Mouse (Mus musculus) adrenal gland, adult (tissue): Measurements from ENCODE around the gene Azi2.
A peak's percentile ranks its signal among the peaks of the same experiment; 100 is the strongest.

Experiments
- DNase-seq, 2 experiments: peaks; one replicate each; pipeline ENCODE4 v3.0.0; 2022 to 2023; ENCODE audit warnings: low spot score in 1 of 2; ENCODE audit not compliant: inconsistent age in 2 of 2

Azi2 gene

DNA sequence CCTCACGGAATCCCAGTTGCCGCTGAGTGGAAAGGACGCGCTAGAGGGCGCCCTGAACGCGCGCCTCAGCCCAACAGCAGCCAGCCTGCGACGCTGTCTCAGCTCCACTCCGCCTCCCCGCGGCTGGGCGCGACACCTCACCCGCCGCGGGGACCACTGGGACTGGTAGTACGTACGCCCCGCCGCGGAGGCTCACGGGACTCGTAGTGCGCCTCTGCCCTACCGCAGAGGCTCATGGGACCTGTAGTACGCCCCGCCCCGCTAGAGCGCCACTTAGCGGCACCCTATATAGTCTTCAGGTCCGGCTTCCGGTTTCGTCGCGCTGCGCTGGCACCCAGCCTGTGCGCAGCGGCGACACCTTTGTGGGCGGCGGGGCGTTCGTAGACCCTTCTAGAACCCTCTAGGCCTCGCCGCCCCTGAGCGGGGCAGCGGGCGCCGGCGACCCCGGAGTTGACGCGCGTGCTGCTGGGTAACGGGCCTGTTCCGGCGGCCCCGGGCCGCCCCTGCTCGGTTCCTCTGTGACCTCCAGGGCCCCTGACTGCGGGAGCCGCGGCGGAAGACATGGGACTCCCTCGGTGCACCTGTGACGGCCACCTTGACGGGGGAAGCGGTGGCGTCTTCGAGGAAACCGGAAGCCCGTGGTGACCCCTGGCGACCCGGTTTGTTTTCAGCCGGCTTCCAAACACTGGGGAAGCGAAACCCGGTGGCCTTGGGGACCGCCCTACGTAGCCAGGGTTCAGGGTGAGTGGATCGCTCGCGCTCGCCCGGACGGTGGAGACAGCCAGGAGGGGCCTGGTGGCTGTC lies at the start of gene Azi2:
Gene Azi2 (plus strand): TSS at position 282 of the 804 bp plus-strand sequence.
- DNase-seq, result peak; percentile 99

DNA sequence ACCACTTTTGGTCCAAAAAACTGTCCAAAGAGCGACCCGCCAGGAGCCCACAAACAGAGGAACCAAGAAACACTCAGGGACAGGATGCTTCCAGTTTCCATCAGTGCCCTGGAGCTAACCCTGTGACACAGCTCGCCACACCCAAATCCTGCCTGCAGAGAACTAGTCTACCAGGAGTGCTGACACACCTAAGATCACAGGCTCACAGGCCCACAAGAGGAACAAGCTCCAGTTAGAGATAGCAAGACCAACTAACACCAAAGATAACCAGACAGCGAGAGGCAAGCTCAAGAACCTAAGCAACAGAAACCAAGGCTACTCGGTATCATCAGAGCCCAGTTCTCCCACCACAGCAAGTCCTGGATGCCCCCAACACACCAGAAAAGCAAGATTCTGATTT lies 43.7 kb upstream of the Azi2 start:
- DNase-seq, result no peak

DNA sequence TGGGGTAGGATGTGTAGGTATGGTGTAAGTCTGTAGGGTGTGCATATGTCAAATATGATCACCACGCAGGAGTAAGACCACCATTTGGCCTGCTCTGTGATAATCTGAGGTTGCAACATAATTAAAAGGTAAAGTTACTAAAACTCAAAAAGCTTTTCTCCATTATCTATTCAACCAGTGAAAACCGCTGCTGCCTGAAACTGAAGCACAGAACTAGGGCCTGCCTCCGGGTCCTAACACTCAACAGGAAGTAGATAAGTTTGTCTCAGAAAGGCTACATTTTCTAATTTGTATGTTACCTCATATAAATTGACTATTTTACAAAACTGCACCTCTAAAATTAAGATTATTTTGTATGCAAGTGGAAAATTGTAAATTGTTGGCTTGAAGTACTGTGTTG lies 38.8 kb upstream of the Azi2 start:
- no peak for DNase-seq

DNA sequence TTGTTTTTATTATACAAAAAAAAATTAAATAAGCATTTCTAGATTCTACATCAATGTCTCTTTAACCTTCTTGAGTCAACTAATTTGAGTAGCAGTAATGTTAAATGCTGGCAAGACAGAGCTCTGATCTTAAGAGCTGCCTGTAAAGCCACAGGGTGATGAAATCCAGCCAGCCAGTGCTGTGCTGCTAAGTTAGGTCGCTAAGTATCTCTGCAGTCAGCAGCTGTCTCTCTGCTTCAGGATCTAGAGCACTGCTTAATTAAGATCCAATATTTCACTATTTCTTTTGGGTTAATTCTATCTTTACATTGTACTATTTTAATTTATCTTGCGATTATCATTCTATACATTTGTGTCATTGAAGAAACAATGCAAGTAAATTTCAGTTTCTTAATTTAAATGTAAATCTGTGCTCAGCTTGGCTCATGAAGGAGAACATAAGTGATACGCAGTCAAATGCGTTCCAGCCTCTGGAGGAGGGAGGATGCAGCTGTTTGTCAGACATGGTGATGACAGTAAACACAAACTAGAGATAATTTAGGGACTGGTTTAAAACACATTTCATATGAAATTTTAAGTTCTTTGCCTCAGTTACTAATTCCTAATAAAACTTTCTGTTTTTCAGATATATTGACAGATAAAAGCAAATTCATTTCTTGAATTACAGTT lies 36.9 kb upstream of the Azi2 start:
- DNase-seq, result no peak

DNA sequence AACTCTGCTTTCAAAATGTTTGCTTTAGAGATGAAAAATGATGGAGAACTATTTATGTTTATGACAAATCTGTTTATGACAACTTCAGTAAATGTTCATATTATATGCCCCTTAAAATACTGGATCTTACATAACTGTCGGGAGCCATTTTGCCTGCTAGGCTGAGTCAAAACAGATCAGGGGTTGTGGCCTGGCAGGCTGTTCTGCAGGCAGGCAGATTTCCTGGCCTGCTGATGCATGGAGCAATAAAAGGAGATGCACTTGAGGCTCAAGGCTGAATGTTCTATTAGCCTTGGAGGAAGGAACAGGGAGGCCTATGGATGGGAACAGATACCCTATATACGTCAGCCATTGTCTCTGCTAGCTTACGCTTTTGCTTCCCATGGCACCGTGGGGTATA lies 36.4 kb upstream of the Azi2 start:
- no peak for DNase-seq

DNA sequence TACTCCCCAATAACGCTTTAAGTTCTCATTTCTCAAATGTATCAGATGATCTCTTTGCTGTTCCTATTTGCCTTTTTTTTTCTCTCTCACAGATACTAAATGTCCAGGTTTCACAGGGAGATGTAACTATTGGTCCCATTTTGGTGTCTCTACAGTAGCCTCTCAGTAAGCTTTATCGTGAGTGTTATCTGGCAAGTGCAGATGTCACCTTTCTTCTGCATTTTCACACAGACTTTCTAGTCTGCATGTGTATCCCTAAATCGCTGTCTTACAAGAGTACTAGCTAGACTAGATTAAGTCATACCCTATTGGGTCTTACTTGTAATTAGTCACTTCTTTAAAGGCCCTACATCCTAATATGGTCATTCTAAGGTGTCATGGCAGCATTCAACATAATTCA lies 27.4 kb upstream of the Azi2 start:
- DNase-seq, result no peak

DNA sequence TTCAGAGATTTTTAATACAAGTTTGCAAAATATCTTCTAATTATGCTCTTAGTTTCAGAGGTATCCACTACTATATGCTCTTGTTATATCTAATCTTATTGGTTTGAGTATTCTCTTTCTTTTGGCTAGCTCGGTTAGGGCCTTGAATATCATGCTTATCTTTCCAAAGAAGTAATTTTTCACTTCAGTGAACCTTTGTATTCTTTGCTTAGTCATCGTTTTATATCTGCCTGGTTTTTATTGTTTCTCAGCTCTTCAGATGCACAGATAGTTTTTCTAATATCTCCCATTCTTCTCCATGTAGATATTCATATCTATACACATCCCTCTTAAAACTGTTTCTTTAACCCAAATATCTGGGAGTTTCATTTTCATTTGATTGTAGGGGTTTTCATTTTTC lies 15.3 kb upstream of the Azi2 start:
- DNase-seq, result no peak

DNA sequence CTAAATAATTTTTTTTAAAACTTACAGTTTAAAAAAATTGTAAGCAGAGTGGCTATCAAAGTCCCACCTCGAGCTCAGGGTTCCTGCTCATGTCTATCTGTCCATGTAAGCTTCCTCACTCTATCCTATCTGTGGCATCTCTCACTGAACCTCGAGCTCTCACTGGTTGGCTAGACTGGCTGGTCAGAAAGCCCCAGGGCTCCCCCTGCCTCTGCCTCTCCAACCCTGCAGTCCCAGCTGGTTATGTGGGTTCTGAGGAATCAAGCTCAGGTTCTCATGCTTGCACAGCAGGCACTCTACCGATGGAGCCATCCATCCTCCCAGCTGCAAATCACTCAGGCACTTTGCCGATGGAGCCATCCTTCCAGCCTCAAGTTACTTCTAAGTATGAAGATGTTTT lies 10.8 kb upstream of the Azi2 start:
- DNase-seq, result no peak

DNA sequence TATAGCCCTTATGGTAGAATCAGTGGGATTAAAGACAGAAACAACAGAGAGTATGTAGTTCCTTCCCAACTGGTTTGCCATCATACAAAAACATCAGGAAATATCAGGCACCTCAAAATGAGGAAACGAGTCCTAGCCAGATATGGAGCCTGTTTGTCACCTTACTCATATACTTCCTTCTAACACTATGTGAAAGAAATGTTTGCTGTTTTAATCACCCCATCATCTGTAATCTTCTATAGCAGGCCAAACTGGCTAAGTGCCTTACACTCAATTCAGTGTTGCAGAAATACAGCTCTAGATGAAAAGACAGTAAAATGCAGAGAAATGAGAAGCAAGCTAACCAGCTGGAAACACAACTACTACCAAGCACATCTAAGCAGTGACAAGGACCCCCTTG lies 10.0 kb upstream of the Azi2 start:
- DNase-seq, result no peak

DNA sequence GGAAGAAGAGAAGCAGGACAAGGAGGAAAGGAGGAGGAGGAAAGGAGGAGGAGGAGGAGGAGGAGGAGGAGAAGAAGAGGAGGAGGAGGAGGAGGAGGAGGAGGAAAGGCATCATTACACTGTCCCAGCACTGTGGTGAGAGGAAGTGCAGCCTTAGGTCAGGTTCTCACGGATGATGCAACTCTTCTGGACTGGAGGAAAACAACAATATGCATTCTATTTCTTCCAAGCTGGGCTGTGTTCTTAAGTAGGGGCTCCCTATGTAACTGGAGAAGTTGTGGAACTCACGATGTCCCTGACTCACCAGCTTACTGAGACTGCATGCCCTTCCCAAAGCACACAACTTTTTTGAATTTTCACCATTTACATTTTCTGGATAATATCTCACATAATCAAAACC lies 8.6 kb upstream of the Azi2 start:
- no peak for DNase-seq

DNA sequence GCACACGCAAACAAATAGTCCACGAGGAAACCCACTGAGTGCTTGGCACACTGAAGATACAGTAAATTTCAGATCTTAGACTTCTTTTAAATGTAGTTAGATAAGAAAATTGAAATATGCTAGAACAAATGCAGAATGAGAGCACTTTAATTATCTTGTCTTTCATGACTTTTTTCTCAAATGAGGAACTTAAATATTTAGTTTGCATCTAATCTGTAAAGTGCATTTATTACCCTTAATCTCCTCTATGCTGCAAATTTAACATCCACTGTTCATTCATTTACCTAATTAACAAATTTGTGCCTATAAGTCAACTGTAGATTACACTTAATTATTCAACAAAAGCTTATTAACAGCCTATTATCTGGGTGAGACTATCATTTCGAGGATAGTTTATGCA lies 5.3 kb upstream of the Azi2 start:
- no peak for DNase-seq

DNA sequence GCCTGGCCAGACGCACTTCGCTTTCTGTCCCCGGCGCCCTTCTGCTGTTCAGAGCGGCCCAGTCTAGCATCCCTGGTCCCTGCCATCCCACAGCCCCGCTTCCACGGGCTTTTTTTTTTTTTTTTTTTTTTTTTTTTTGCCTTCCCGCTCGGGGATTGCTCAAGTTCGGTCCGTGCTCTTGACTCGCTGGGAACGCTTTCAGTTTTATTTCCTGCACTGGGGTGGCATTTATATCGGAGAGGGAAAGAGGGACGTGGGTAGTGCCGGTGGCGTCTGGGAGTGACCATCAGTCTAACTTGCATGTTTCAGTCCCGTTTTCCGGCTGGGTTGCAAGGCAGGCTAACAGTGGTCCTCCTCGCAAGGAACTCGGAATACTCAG lies 712 bp downstream of the Azi2 start:
- DNase-seq, result no peak

DNA sequence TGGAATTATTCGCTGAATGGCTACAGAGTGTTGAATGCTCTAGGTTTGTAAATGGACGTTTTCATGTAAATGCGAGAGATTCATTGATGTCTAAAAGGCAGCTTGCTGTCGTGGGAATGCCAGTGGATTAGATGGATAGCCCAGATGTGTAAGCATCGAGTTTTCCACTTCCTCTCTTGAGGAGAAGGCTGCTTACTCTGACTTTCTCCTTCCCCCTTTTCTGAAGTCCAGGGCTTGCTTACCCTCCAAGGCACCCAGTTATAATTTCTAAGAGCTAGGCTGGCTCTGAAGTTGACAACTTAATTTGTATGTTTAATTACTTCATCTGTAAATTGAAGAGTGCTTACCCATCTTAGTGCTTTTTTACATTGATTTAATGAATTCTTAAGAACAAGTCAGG lies 1.3 kb downstream of the Azi2 start:
- DNase-seq, result no peak

DNA sequence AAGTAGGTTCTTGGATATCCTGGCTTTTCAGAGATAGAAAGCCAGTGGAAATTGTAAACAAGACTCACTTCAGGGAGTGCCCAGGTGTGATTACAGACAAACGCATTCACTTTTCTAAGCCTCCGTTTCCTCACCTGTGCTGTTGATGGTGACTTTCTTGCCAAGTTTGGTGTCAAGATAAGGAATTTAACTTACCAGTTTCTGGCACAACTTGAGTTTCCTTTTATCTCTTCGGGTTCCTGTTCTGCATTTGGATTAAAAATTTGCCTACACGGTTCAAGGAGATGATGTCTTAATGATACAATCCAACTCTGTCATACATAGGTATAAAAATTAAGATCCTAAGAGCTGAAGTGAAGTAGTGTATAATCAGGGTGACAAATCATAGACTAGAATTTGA lies 2.4 kb downstream of the Azi2 start:
- DNase-seq, result peak in 1 of 2 experiments; percentile 18

DNA sequence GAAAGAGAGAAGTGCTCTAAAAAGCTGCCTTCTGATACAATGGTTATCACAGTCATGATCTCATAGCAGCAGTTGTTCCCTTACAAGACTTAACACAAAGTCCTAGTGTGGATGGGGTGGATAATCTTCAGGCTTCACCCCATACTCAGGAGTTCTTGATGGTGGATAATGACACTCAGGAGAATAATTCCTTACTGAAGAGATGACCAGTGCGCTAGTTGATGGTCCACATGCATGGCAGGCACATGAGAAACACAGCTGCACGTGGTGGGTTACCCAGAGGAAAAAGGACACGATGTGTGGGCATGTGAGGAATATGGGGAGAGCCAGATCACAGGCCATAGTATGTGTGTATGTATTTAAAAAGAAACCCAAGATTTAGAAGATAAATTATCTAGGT lies 3.3 kb downstream of the Azi2 start:
- peak in 1 of 2 experiments; percentile 17 for DNase-seq

DNA sequence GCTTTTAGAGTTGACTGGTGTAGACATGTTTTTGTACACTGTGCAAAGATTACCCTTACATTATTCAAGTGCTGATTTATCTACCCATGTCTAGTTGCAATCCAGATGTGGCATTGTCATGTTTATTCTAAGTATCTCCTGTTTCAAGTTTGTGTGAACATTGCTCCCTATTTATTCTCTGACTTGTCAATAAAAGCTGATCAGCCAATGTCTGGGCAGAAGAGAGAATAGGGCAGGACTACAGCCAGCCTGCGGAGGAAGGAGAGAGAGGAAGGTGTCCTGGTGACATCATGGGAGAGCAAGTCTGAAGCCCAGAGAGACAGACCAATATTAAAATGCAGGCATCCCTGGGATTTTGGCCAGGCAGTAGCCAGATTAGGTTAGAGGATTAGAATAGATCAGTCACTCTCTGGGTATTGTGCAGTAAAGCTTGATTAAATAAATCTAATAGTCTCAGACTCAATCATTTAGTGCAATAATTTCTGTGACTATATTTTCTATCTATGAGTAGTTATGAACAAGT lies 4.8 kb downstream of the Azi2 start:
- DNase-seq, result peak in 1 of 2 experiments; percentile 33

DNA sequence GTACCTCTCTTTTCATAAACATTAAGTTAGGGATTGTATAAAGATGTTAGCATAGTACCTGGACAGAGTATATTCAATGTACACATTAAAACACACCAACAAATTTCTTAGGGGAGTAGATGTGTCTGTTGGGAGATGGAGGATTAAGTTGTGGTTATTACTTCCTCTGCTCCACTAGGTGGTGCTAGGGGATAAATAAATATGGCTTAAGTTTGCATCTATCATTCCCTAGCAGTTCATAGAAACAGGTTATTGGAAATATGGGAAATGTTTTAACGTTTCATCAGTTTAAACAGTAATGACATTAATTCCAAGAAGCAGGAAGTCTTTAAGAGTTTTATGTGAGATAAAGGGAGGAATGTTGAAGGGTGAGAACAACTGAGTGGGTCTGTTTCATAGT lies 13.0 kb downstream of the Azi2 start:
- DNase-seq, result no peak

DNA sequence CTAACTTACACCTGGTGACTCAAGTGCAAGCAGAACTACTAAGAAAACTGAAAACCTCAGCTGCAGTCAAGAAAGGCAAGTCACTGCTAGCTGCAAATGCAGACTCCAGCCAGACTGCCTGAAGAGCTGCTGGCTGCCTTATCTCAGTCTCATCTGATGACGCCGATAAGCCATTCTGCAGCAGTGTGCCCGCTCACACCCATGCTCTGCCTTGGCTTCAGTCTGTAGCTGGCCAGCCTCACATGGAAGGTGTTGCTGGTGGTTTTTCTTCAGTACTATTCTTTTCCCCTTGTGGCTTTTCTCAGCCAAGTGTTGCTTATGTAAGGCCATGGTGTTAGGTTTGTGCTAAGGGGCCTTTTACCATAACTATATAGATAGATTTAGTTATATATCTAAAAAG lies 18.8 kb downstream of the Azi2 start:
- DNase-seq, result no peak

DNA sequence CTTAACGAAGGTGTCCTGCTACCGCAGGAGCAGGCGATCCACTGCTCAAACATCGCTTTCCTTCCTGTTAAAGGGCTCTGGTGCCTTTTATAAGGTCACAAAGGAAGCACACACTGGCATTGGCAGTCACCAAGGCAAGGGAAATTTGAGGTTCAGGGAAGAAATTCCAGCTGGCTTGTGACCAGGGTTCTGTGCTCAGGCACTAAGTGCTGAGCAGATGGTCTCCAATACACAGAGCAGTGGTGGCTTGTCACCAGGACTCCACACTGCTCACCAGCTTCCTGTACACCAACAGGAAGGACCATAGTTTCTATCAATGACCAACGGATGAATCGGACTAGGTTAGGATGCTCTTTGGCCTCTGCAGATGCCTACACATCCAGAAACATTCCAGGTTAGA lies 30.1 kb downstream of the Azi2 start:
- no peak for DNase-seq

DNA sequence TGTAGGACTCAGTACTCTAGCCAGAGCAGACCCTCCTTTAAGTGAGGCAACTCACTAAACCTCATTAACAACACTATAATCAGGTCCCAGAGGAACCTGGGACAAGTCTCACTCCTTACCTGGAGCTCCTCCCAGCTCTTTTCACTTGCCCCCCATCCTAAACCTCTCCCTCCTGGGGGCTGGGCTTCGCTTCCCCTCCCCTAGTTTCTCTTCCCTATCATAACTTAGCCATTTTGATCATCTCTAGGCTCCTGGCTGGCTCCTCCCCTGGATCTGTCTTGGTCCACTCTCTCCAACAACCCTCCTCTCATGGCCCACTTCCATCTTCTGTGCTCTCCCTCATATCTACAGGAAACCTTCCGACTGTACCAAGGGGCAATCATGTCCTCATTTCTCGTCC lies 31.0 kb downstream of the Azi2 start:
- no peak for DNase-seq

DNA sequence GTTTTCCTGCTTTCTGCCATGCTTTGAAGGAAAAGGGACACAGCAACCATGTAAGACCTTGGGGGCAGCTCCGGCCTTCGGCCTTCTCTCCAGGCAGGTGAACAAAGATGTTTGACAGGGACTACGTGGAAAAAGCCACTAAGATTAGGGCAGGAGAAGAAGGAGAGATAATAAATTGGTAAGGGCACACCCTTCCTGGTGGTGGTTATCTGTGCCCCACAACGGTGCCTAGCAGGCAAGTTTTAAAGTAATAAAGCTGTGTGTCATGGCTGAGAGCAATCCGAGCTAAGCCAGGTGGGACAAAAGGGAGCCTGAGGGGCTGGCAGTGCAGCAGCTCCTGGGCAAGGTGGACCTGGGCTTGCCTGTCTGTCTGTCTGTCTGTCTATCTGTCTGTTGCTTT lies 31.8 kb downstream of the Azi2 start:
- no peak for DNase-seq

DNA sequence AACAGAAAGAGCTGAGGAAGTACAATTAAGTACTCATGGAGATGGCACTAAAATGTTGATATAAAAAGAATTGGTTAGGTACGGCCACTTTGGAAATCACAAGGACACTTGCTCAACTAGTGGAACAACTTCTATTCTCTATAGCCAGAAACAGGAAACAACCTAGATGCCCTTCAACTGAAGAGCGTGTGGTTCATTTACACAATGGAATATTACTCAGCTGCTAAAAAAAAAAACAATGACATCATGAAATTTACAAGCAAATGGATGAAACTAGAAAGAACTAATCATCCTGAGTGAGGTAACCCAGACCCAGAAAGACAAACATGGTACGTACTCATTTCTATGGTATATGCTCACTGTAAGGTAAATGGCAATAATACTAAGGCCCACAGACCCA lies 33.1 kb downstream of the Azi2 start:
- peak in 1 of 2 experiments; percentile 49 for DNase-seq
